Mouse (Mus musculus): ENCODE measurements around the gene Smc3. TPM values are rescaled to one million over a fixed set of nuclear protein-coding genes. Genes with fewer than 3 reads are reported as not detected.
"Not testable (repeated sequence)": the region's sequence is repeated elsewhere in the genome, so short reads cannot be mapped to it uniquely, and the experiment has no call there.

The Smc3 gene
- polyA plus RNA-seq, 1 experiment from 2014 or later: 31.0 TPM

- H3K27ac ChIP-seq (replicated peaks): no peak overlapping the region
- H3K9ac ChIP-seq: no peak overlapping the region
- H3K27me3 ChIP-seq: no peaks in the 10 kb centered on the region; the same call in 1 of the 2 replicates
- no peak for ATAC-seq (ENCODE audit: insufficient read depth)
- 71% methylated on average over 11 of the region's 11 CpGs for WGBS (ENCODE audit: insufficient replicate concordance)
- H3K4me3 ChIP-seq (replicated peaks): no peak overlapping the region
- no peaks in the 10 kb centered on the region for H3K36me3 ChIP-seq (replicated peaks)
- H3K4me1 ChIP-seq (replicated peaks): no peaks in the 10 kb centered on the region; the same call in 1 of the 2 replicates
- no peaks in the 10 kb centered on the region for H3K9me3 ChIP-seq (replicated peaks)
- no peak overlapping the region for H3K4me2 ChIP-seq
These were observed 23.0 kb upstream of the Smc3 start for GRCm38 (mm10) chr19:53577025-53577800.

GRCm38 (mm10) chr19:53578597-53579252, 21.5 kb upstream of the Smc3 start:
- Histone ChIP-seq H3K4me1 (replicated peaks) (no peaks in the 10 kb centered on the region), H3K4me2 (no peak overlapping the region), H3K9ac (no peak overlapping the region), H3K36me3 (replicated peaks) (no peaks in the 10 kb centered on the region), H3K27me3 (no peaks in the 10 kb centered on the region; the same call in 1 of the 2 replicates), H3K4me3 (replicated peaks) (no peak overlapping the region), H3K9me3 (replicated peaks) (no peaks in the 10 kb centered on the region), H3K27ac (replicated peaks) (no peak overlapping the region)
- 10% methylated on average over 8 of the region's 8 CpGs for WGBS (ENCODE audit: insufficient replicate concordance)
- ATAC-seq (ENCODE audit: insufficient read depth): no peak

GRCm38 (mm10) chr19:53580271-53580670, 19.9 kb upstream of the Smc3 start:
- not testable (repeated sequence) for H3K27me3 ChIP-seq; H3K4me3 ChIP-seq (replicated peaks); ATAC-seq (ENCODE audit: insufficient read depth); H3K36me3 ChIP-seq (replicated peaks); H3K9me3 ChIP-seq (replicated peaks); H3K4me1 ChIP-seq (replicated peaks); H3K27ac ChIP-seq (replicated peaks); H3K9ac ChIP-seq; H3K4me2 ChIP-seq
- 71% methylated on average over 8 of the region's 8 CpGs for WGBS (ENCODE audit: insufficient replicate concordance)

- WGBS (ENCODE audit: insufficient replicate concordance): 62% methylated on average over 3 of the region's 3 CpGs
- not testable (repeated sequence) for H3K27me3 ChIP-seq; H3K27ac ChIP-seq (replicated peaks); H3K4me3 ChIP-seq (replicated peaks); H3K4me1 ChIP-seq (replicated peaks); ATAC-seq (ENCODE audit: insufficient read depth); H3K9ac ChIP-seq; H3K4me2 ChIP-seq; H3K36me3 ChIP-seq (replicated peaks)
- peaks cover 11% of the 10 kb centered on the region; the same call in 1 of the 2 replicates for H3K9me3 ChIP-seq (replicated peaks)
These were observed 12.5 kb upstream of the Smc3 start for GRCm38 (mm10) chr19:53587686-53588085.

GRCm38 (mm10) chr19:53588968-53589367, 11.2 kb upstream of the Smc3 start, which contains the start of gene Nutf2-ps1:
Gene Nutf2-ps1, minus strand, starts transcription at chr19:53589068.
- H3K4me1 ChIP-seq (replicated peaks); ATAC-seq (ENCODE audit: insufficient read depth); H3K4me3 ChIP-seq (replicated peaks); H3K27me3 ChIP-seq; H3K27ac ChIP-seq (replicated peaks); H3K36me3 ChIP-seq (replicated peaks); H3K9ac ChIP-seq; H3K4me2 ChIP-seq: not testable (repeated sequence)
- 77% methylated on average over 7 of the region's 7 CpGs for WGBS (ENCODE audit: insufficient replicate concordance)
- H3K9me3 ChIP-seq (replicated peaks): peaks cover 11% of the 10 kb centered on the region; the same call in 1 of the 2 replicates

- WGBS (ENCODE audit: insufficient replicate concordance): 64% methylated on average over 7 of the region's 7 CpGs
- Histone ChIP-seq H3K9ac (no peak overlapping the region), H3K4me2 (no peak overlapping the region), H3K4me3 (replicated peaks) (no peak overlapping the region), H3K27me3 (no peaks in the 10 kb centered on the region), H3K4me1 (replicated peaks) (peaks cover 11% of the 10 kb centered on the region), H3K36me3 (replicated peaks) (0 out of 2 replicates have a peak, but pooled peaks cover 2% of the 10 kb centered on the region), H3K9me3 (replicated peaks) (no peaks in the 10 kb centered on the region), H3K27ac (replicated peaks) (no peak overlapping the region)
- no peak for ATAC-seq (ENCODE audit: insufficient read depth)
These were observed 3.3 kb upstream of the Smc3 start for GRCm38 (mm10) chr19:53596723-53597474.

GRCm38 (mm10) chr19:53600549-53601362, 558 bp downstream of the Smc3 start:
- H3K4me1 ChIP-seq (replicated peaks): peaks cover 26% of the 10 kb centered on the region
- H3K36me3 ChIP-seq (replicated peaks): peaks cover 25% of the 10 kb centered on the region
- H3K27ac ChIP-seq (replicated peaks): peak overlapping the region; percentile 97
- H3K27me3 ChIP-seq: no peaks in the 10 kb centered on the region
- H3K4me3 ChIP-seq (replicated peaks): peak overlapping the region; percentile 99
- WGBS (ENCODE audit: insufficient replicate concordance): under 1% methylated on average over 63 of the region's 82 CpGs
- peak overlapping the region; percentile 98 for H3K9ac ChIP-seq
- no peaks in the 10 kb centered on the region for H3K9me3 ChIP-seq (replicated peaks)
- ATAC-seq (ENCODE audit: insufficient read depth): peak; percentile 71
- H3K4me2 ChIP-seq: peak overlapping the region; percentile 79

GRCm38 (mm10) chr19:53601363-53601655, 1.1 kb downstream of the Smc3 start:
- no peaks in the 10 kb centered on the region for H3K27me3 ChIP-seq
- H3K36me3 ChIP-seq (replicated peaks): peaks cover 29% of the 10 kb centered on the region
- peak overlapping the region; percentile 98 for H3K9ac ChIP-seq
- peak overlapping the region; percentile 99 for H3K4me3 ChIP-seq (replicated peaks)
- peak overlapping the region; percentile 79 for H3K4me2 ChIP-seq
- ATAC-seq (ENCODE audit: insufficient read depth): no peak
- H3K9me3 ChIP-seq (replicated peaks): no peaks in the 10 kb centered on the region
- 6% methylated on average over 11 of the region's 11 CpGs for WGBS (ENCODE audit: insufficient replicate concordance)
- H3K4me1 ChIP-seq (replicated peaks): peaks cover 30% of the 10 kb centered on the region
- H3K27ac ChIP-seq (replicated peaks): peak overlapping the region; percentile 97

- no peak for ATAC-seq (ENCODE audit: insufficient read depth)
- WGBS (ENCODE audit: insufficient replicate concordance): 75% methylated on average over 6 of the region's 6 CpGs
- Histone ChIP-seq H3K4me3 (replicated peaks) (no peak overlapping the region), H3K27ac (replicated peaks) (no peak overlapping the region), H3K36me3 (replicated peaks) (peaks cover 58% of the 10 kb centered on the region), H3K9ac (no peak overlapping the region), H3K27me3 (no peaks in the 10 kb centered on the region), H3K9me3 (replicated peaks) (no peaks in the 10 kb centered on the region), H3K4me2 (no peak overlapping the region), H3K4me1 (replicated peaks) (peaks cover 28% of the 10 kb centered on the region)
These were observed 8.7 kb downstream of the Smc3 start for GRCm38 (mm10) chr19:53608921-53609320.

GRCm38 (mm10) chr19:53621681-53622080, 21.5 kb downstream of the Smc3 start:
- H3K27ac ChIP-seq (replicated peaks): no peak overlapping the region
- peaks cover 92% of the 10 kb centered on the region for H3K36me3 ChIP-seq (replicated peaks)
- H3K4me2 ChIP-seq: no peak overlapping the region
- H3K9me3 ChIP-seq (replicated peaks): no peaks in the 10 kb centered on the region
- H3K4me3 ChIP-seq (replicated peaks): no peak overlapping the region
- 86% methylated on average over 13 of the region's 13 CpGs for WGBS (ENCODE audit: insufficient replicate concordance)
- H3K9ac ChIP-seq: no peak overlapping the region
- no peaks in the 10 kb centered on the region for H3K4me1 ChIP-seq (replicated peaks)
- ATAC-seq (ENCODE audit: insufficient read depth): no peak
- H3K27me3 ChIP-seq: no peaks in the 10 kb centered on the region
